Mouse (Mus musculus) left cerebral cortex, postnatal 25 days (tissue): ENCODE measurements around the gene Nos1ap. TPM values are rescaled to one million over a fixed set of nuclear protein-coding genes. Genes with fewer than 3 reads are reported as not detected.

Experiments
- DNase-seq, 2 experiments: peaks; one replicate each; pipeline ENCODE4 v3.0.0; 2022; ENCODE audit warnings: low spot score in 2 of 2, mixed read lengths in 1 of 2
- intact Hi-C: fragments of 180-260 bp; cut with DNase I; formaldehyde crosslinking; loops from one replicate; pipeline ENCODE4 v1.15.1; 2025
- total RNA-seq, 2 experiments: library from RNA; stranded (reverse); gene quantifications; 2 replicates each; pipeline ENCODE4 v1.2.3; 2021

Gene Nos1ap
- total RNA-seq, 2 experiments from 2014 or later: 170 to 172 TPM

- peak; percentile 65 to 83 for DNase-seq
- intact Hi-C loops: loop anchor here (1.0 to 10.0 kb wide), 4 partner anchors 111 to 552 kb away; partner anchors contain the start of gene Nos1ap
Observed at GRCm38 (mm10) chr1:170292239-170292951, 297.3 kb downstream of the Nos1ap start.

GRCm38 (mm10) chr1:170282415-170283129, 307.1 kb downstream of the Nos1ap start:
- no peak for DNase-seq
- intact Hi-C loops: no loop called here

DNA sequence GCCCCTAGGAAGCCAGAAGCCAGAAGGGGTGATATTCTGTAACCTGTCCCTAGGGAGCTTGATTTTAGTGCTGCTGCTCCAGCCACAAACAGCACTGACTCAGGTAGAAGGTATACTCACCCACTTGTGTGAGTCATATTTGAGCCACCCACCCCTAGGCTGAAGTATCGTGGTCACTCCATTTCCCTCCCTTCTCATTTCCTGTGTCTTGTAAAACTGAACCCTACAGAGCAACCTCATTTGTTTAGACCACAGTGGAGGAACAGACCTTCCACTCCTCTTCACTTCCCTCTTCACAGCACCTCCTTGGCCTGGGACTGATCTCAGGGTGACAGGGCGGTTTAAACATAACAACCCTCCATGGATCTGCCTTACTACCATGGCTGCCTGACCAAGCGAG, 312.6 kb downstream of the Nos1ap start, which contains the start of gene Sh2d1b1:
TSS of gene Sh2d1b1 (plus strand) at position 305 of the 400 bp plus-strand sequence.
- intact Hi-C loops: no loop called here
- DNase-seq: no peak

GRCm38 (mm10) chr1:170273252-170273651, 316.4 kb downstream of the Nos1ap start:
- DNase-seq: no peak
- intact Hi-C loops: loop anchor here (5.0 kb wide), 1 partner anchor 51 kb away; no protein-coding TSS in a partner anchor

GRCm38 (mm10) chr1:170270696-170271095, 319.0 kb downstream of the Nos1ap start:
- intact Hi-C loops: loop anchor here (5.0 kb wide), 1 partner anchor 48 kb away; no protein-coding TSS in a partner anchor
- no peak for DNase-seq

DNA sequence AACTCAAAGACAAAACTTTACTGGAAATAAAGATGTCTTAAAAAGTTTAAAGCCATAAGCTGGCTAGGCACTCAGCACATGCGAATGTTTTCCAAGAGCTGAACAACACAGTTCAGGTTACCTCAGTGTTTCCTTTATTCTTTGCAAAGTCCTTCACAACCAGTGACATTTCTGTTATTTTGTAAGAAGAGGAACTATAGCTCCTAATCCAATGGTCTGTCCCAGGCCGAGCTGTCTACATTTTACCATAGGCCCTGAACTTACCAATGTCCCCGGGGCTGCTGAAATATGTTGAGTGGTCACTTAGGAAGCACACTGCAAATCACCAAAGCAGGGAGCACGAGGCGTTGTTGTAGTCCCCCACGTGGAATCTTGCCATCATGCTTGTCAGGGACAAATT, 319.4 kb downstream of the Nos1ap start:
- intact Hi-C loops: loop anchor here (5.0 kb wide), 1 partner anchor 48 kb away; no protein-coding TSS in a partner anchor
- no peak for DNase-seq

DNA sequence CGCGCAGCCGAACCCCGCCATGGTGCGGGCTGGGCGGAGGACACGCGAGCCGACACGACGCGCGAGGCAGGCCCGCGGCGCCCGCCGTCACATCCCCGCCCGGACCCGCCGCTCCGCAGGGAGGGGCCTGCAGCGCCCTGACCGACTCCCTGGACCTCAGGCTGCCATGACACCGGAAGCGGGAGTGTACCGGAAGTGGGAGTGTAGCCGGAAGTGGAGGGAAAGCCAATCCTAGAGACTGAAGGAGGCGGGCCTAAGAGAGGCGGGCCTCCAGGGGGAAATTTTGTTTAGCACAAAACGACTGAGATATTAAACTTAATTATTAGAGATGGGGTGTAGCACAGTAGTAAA, 334.1 kb downstream of the Nos1ap start:
- DNase-seq: peak; percentile 84 to 92
- intact Hi-C loops: no loop called here

GRCm38 (mm10) chr1:170254893-170255559, 334.6 kb downstream of the Nos1ap start:
- DNase-seq: no peak
- intact Hi-C loops: no loop called here

Other genes starting within 250 kb of the Nos1ap start
- gene Olfml2b, start 54.7 kb upstream of the Nos1ap start, total RNA-seq: 1 to 10 TPM; 2.5 to 4.0 TPM